Mouse (Mus musculus): ENCODE results near the gene 4930402F06Rik. TPM values are rescaled to one million over a fixed set of nuclear protein-coding genes. Genes with fewer than 3 reads are reported as not detected.
A peak's percentile ranks its signal among the peaks of the same experiment; 100 is the strongest.

The 4930402F06Rik gene
- polyA plus RNA-seq, 1 experiment from 2014 or later: not detected

DNA sequence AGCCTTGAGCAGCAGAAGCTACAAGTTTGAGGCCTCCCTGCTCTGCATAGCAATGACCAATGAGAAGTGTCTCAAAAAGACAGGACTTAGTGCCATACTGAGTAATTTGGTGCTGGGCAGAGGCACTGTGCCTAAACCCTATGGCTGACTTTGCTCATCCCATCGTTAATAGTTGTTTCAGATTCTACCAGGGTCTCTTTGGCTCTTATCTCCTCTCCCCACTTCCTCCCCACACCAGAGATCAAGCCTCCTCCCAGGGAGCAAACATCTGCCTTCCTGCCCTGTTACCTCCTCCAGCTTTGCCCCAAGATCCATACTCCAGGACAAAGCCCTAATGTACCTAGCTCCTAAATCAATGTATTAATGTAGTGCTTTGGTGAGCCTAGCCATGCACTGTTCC lies 20.3 kb upstream of the 4930402F06Rik start:
- Histone ChIP-seq H3K4me2 (no peak overlapping the region), H3K9me3 (replicated peaks) (no peaks in the 10 kb centered on the region), H3K27ac (peak overlapping the region; percentile 45), H3K4me3 (replicated peaks) (no peak overlapping the region), H3K9ac (peak overlapping the region; percentile 23; the same call in 1 of the 2 replicates), H3K4me1 (replicated peaks) (peaks cover 66% of the 10 kb centered on the region), H3K27me3 (no peaks in the 10 kb centered on the region), H3K36me3 (peaks cover 42% of the 10 kb centered on the region)
- ATAC-seq (ENCODE audit: low read depth) (no peak), DNase-seq (no peak)
- WGBS (ENCODE audit: insufficient replicate concordance): 13% methylated on average over 1 of the region's 1 CpGs

DNA sequence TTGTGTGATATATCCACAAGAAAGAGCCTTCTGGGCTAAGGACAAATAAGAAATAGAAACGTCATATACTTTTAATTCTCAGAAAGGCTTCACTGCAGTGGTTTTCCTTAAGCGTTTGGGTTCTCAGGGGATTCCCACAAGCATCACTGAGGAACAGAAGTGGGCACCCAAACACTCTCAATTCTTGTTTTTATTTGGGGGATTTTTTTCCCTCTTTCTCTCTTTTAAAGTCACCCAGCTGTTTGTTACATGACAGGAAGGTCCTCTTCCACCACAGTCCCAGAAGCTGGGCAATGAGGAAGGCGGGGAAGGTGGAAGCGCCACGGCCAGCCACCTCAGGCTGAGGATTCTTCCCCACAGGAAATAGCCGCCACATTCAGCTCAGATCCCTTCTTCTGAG lies 19.5 kb upstream of the 4930402F06Rik start:
- Histone ChIP-seq H3K4me1 (replicated peaks) (peaks cover 62% of the 10 kb centered on the region), H3K9ac (no peak overlapping the region), H3K4me2 (no peak overlapping the region), H3K9me3 (replicated peaks) (no peaks in the 10 kb centered on the region), H3K27ac (peak overlapping the region; percentile 45; the same call in 1 of the 2 replicates), H3K27me3 (no peaks in the 10 kb centered on the region), H3K4me3 (replicated peaks) (no peak overlapping the region), H3K36me3 (peaks cover 39% of the 10 kb centered on the region)
- ATAC-seq (ENCODE audit: low read depth) (no peak), DNase-seq (no peak)
- 61% methylated on average over 6 of the region's 6 CpGs for WGBS (ENCODE audit: insufficient replicate concordance)

DNA sequence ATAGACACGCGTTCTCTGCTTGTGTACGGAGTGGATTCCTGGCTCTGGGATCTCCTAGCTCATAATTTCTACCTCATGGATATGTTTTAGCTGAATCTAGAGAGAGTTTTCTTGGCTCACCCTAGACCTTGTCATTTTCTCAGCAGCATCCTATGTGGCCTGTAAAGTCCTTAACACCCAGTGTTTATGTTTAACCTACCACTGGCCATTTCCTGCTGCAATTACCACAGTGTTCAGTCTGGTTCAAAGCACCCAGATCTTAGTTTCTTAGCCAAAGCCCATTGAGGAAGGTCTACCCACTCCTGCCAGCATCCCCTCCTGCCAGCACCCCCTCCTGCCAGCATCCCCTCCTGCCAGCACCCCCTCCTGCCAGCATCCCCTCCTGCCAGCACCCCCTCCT lies 15.8 kb upstream of the 4930402F06Rik start:
- no peak overlapping the region for H3K4me3 ChIP-seq (replicated peaks)
- H3K4me2 ChIP-seq: no peak overlapping the region
- peaks cover 48% of the 10 kb centered on the region for H3K36me3 ChIP-seq
- ATAC-seq (ENCODE audit: low read depth) (no peak), DNase-seq (no peak)
- H3K27ac ChIP-seq: no peak overlapping the region
- no peak overlapping the region for H3K9ac ChIP-seq
- H3K27me3 ChIP-seq: no peaks in the 10 kb centered on the region
- 92% methylated on average over 3 of the region's 3 CpGs for WGBS (ENCODE audit: insufficient replicate concordance)
- peaks cover 29% of the 10 kb centered on the region for H3K4me1 ChIP-seq (replicated peaks)
- no peaks in the 10 kb centered on the region for H3K9me3 ChIP-seq (replicated peaks)

DNA sequence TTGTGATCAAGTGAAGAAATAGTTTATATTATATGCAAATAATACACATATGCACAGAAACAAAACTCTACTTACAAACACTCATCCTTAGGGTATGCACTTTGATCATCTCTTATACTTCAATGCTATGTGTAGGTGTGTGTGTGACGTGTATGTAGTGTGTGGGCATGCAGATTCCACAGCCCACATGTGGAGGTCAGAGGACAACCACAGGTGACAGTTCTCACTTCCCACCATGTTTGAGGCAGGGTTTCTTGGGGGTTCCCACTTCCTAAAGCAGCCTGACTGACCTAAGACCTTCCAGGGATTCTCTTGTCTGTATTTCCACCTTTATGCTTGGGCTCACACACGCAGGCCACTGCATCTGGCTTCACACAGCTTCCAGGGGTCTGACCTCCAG lies 15.3 kb upstream of the 4930402F06Rik start:
- DNase-seq (no peak), ATAC-seq (ENCODE audit: low read depth) (no peak)
- H3K27me3 ChIP-seq: no peaks in the 10 kb centered on the region
- no peaks in the 10 kb centered on the region for H3K9me3 ChIP-seq (replicated peaks)
- no peak overlapping the region for H3K9ac ChIP-seq
- no peak overlapping the region for H3K27ac ChIP-seq
- peaks cover 24% of the 10 kb centered on the region for H3K4me1 ChIP-seq (replicated peaks)
- no peak overlapping the region for H3K4me2 ChIP-seq
- H3K4me3 ChIP-seq (replicated peaks): no peak overlapping the region
- WGBS (ENCODE audit: insufficient replicate concordance): 75% methylated on average over 2 of the region's 2 CpGs
- H3K36me3 ChIP-seq: peaks cover 53% of the 10 kb centered on the region

DNA sequence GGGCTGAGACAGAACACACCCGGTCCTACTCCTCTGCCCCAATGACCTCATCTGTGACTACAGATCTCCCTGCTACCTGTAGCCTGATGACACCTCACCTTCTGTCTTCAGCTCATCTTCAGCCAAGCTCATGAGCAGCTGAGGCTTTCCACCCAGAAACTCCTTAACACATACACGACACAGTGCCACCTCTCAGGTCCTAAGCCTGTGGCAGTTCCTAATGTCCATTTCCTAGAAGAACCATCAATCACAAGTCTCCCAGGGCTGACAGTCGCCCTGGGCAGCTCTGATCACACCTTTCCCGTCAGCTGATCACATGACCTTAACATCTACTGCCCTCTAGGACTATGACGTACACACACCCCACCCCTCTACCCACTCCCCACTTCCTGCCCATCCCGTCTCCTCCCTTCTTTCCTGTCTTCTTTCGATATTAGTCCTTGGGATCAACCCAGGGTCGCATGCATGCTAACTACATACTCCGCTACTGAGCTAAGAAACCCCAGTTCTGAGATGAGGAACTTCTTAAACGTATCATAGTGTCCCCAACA lies 14.7 kb upstream of the 4930402F06Rik start:
- Histone ChIP-seq H3K9ac (no peak overlapping the region), H3K27ac (no peak overlapping the region), H3K4me2 (no peak overlapping the region), H3K27me3 (no peaks in the 10 kb centered on the region), H3K4me1 (replicated peaks) (peaks cover 22% of the 10 kb centered on the region), H3K9me3 (replicated peaks) (no peaks in the 10 kb centered on the region), H3K36me3 (peaks cover 58% of the 10 kb centered on the region), H3K4me3 (replicated peaks) (no peak overlapping the region)
- no peak for DNase-seq
- 63% methylated on average over 10 of the region's 10 CpGs for WGBS (ENCODE audit: insufficient replicate concordance)
- ATAC-seq (ENCODE audit: low read depth): no peak

DNA sequence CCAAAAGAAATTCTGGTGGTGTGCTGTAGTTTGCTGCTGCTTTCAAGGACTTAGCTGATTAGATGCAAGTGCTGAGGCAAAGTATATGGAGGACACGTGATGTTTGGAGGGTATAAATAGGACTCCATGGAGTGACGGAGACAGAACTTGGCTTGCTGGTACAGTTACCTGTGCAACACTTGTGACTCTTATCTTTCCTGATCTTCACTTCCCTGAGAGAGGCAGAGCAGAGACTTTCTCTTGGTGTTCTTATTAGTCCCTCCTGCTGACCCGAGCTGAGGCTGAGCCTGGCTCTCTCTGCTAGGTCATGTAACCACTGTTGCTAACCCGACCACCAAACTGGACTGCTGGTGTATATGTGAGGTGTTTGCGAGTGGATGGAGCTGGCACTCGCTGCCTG lies 12.5 kb upstream of the 4930402F06Rik start:
- Histone ChIP-seq H3K27ac (no peak overlapping the region), H3K9me3 (replicated peaks) (no peaks in the 10 kb centered on the region), H3K9ac (no peak overlapping the region), H3K27me3 (no peaks in the 10 kb centered on the region), H3K4me2 (no peak overlapping the region), H3K4me3 (replicated peaks) (no peak overlapping the region), H3K36me3 (peaks cover 71% of the 10 kb centered on the region), H3K4me1 (replicated peaks) (peaks cover 14% of the 10 kb centered on the region)
- ATAC-seq (ENCODE audit: low read depth) (no peak), DNase-seq (no peak)
- 79% methylated on average over 6 of the region's 6 CpGs for WGBS (ENCODE audit: insufficient replicate concordance)

DNA sequence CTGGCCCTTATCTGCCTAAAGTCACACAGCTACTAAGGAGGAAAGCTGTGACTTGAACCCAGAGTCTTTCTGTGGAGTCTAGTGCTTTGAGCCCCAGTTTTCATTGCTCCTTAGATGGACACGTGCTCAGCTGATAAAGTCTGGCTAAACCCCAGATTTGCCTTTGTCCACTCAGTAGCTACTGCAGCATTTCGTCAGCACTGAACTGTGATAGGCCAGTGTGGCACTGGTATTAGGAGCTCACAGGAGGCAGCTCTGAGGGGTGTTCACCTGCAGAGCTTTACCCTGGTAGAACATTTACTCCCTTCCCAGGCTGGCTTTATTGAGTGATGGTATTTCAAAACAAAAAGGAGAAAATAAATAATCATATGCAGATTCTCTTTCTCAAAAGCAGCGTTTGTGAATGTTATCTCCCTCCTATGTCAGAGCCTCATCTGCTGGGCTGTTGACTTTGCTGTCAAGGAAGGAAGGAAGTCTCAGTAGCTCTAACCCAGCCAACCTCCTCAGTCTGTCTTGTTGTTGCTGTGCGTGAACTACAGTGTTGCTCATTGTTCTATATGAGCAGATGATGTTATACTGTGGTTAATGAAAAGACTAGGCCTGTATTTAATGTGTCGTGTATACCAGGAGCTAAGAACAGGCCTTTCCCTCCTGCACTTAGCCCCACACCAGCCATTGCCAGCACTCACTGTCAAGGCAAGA lies 11.6 kb upstream of the 4930402F06Rik start:
- Histone ChIP-seq H3K36me3 (peaks cover 70% of the 10 kb centered on the region), H3K4me2 (no peak overlapping the region)
- WGBS (ENCODE audit: insufficient replicate concordance): 65% methylated on average over 5 of the region's 5 CpGs

DNA sequence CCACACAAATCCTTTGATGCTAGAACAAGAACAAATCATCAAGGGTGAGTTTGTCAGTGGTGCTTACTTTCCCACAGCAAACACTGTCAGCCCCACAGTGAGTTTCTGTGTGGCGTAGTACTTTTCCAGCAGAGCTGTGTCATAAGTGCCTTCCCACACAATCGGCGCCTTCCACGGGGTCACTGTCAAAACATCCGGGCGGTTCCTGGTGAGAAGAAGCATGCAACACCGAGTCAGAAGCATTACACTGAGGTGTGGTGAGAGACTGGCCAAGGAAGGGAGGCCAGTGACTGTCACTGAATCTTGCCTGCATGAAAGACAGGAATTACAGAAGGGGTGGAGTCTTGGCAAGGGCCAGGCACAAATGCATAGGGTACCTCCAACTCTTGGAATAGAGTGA lies 10.9 kb upstream of the 4930402F06Rik start:
- Histone ChIP-seq H3K4me3 (replicated peaks) (no peak overlapping the region), H3K4me2 (no peak overlapping the region), H3K27me3 (no peaks in the 10 kb centered on the region), H3K9ac (no peak overlapping the region), H3K27ac (no peak overlapping the region), H3K4me1 (replicated peaks) (peaks cover 14% of the 10 kb centered on the region), H3K9me3 (replicated peaks) (no peaks in the 10 kb centered on the region), H3K36me3 (peaks cover 66% of the 10 kb centered on the region)
- DNase-seq (no peak), ATAC-seq (ENCODE audit: low read depth) (no peak)
- WGBS (ENCODE audit: insufficient replicate concordance): 83% methylated on average over 7 of the region's 7 CpGs

More for the DNA sequence above, 11.6 kb upstream of the 4930402F06Rik start:
- Histone ChIP-seq H3K27me3 (no peaks in the 10 kb centered on the region), H3K9ac (no peak overlapping the region), H3K9me3 (replicated peaks) (no peaks in the 10 kb centered on the region), H3K4me1 (replicated peaks) (peaks cover 14% of the 10 kb centered on the region), H3K4me3 (replicated peaks) (no peak overlapping the region), H3K27ac (no peak overlapping the region)
- DNase-seq (no peak), ATAC-seq (ENCODE audit: low read depth) (no peak)

DNA sequence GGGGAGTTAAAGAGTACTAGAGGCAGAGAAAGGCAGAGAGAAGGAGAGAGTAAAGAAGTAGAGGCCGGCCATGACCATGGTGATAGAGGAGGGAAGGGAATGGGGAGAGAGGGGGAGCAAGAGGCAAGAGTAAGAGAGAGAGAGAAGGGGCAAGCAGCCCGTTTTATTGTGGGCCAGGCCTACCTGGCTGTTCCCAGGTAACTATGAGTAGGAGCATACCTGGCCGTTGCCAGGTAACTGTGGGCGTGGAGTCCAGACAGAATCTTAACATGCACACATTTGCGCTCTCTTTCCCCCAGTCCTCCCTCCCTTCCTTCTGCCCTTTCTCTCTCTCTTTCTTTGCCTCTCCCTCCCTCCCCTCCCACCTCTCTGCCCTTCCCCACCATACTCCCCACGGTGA lies 10.3 kb upstream of the 4930402F06Rik start:
- no peak overlapping the region for H3K9ac ChIP-seq
- H3K9me3 ChIP-seq (replicated peaks): no peaks in the 10 kb centered on the region
- no peak overlapping the region for H3K27ac ChIP-seq
- H3K4me3 ChIP-seq (replicated peaks): no peak overlapping the region
- DNase-seq (no peak), ATAC-seq (ENCODE audit: low read depth) (no peak)
- no peak overlapping the region for H3K4me2 ChIP-seq
- WGBS (ENCODE audit: insufficient replicate concordance): 88% methylated on average over 6 of the region's 6 CpGs
- peaks cover 14% of the 10 kb centered on the region for H3K4me1 ChIP-seq (replicated peaks)
- no peaks in the 10 kb centered on the region for H3K27me3 ChIP-seq
- H3K36me3 ChIP-seq: peaks cover 65% of the 10 kb centered on the region

DNA sequence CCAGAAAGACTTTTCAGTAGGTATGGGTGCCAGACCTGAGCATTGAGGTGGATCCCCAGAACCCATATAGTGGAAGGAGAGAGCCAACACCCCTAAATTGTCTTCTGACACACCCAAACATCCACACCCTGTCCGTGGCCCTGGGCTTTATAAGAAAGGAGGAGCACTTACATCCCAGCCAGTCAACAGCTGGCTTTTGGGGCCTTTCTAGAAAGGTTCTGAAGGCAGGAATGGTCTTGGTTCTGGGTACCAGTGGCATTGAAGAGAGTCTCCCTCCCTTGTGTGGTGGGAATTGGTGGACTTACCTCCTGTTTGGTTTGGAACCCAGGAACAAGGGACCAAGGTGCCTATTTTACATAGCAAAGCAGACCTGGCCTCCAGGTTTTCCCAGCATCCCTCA lies 9.6 kb upstream of the 4930402F06Rik start:
- Histone ChIP-seq H3K4me2 (no peak overlapping the region), H3K27me3 (no peaks in the 10 kb centered on the region), H3K27ac (no peak overlapping the region), H3K36me3 (peaks cover 65% of the 10 kb centered on the region), H3K9me3 (replicated peaks) (no peaks in the 10 kb centered on the region), H3K4me1 (replicated peaks) (peaks cover 11% of the 10 kb centered on the region), H3K9ac (no peak overlapping the region), H3K4me3 (replicated peaks) (no peak overlapping the region)
- DNase-seq (no peak), ATAC-seq (ENCODE audit: low read depth) (no peak)
- WGBS (ENCODE audit: insufficient replicate concordance): 67% methylated on average over 1 of the region's 1 CpGs

DNA sequence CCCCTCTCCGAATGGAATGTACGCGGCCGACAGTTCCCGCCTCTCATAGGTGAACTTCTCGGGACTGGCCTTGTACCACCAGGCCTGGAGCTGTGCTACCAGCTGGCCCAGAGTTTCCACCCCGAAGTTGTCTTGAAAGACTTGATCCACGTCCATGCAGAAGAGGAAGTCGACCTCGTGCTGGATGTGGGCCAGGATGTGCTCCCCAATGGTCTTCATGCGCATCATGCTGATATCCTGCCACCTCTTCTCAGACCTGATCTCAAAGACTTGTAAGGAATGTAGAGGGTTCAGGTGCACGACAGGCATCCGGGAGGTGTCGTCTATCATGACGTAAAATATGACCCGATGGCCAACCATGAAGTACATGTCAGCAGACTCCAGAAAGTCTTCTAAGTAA lies 5.4 kb upstream of the 4930402F06Rik start:
- DNase-seq: no peak
- Histone ChIP-seq H3K4me3 (replicated peaks) (no peak overlapping the region), H3K36me3 (peaks cover 31% of the 10 kb centered on the region), H3K27ac (no peak overlapping the region), H3K9ac (no peak overlapping the region), H3K27me3 (no peaks in the 10 kb centered on the region), H3K4me1 (replicated peaks) (peaks cover 12% of the 10 kb centered on the region), H3K4me2 (no peak overlapping the region), H3K9me3 (replicated peaks) (no peaks in the 10 kb centered on the region)
- ATAC-seq (ENCODE audit: low read depth): no peak
- 81% methylated on average over 16 of the region's 16 CpGs for WGBS (ENCODE audit: insufficient replicate concordance)

DNA sequence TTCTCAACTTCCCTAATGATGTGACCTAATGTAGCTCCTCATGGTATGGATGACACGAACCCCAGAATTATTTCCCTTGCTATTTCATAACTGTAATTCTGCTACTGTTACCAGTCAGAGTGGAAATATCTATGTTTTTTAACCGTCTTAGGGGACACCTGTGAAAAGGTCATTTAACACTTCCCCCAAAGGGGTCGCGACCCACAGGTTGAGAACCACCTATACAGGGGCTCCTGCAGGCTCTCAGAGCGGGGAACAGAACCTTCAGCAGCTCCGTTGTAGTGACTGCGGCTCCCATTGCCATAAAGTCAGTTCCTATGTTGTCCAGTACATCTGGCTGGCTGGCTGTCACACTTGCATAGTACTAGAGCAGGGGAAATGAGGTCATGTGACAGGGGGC lies 3.8 kb upstream of the 4930402F06Rik start:
- Histone ChIP-seq H3K27ac (no peak overlapping the region), H3K4me1 (replicated peaks) (peaks cover 6% of the 10 kb centered on the region), H3K9me3 (replicated peaks) (no peaks in the 10 kb centered on the region), H3K36me3 (peaks cover 16% of the 10 kb centered on the region), H3K9ac (no peak overlapping the region), H3K27me3 (no peaks in the 10 kb centered on the region), H3K4me2 (no peak overlapping the region), H3K4me3 (replicated peaks) (no peak overlapping the region)
- ATAC-seq (ENCODE audit: low read depth): no peak
- 78% methylated on average over 7 of the region's 7 CpGs for WGBS (ENCODE audit: insufficient replicate concordance)
- no peak for DNase-seq
